Mouse (Mus musculus) C2C12 (cell line): ENCODE measurements at regions not wholly inside any gene's neighbourhood (a gene's known extent, or its start where the extent isn't known, plus 50 kb on each side); places are given as distances from the start of the nearest gene placed in this dataset.

ENCODE experiments used
- CEBPB ChIP-seq: IDR thresholded peaks from one replicate; pipeline ENCODE4 v1.6.1; 2011; ENCODE audit warnings: low read depth, mild to moderate bottlenecking, control low read depth, moderate library complexity
- CTCF ChIP-seq: IDR thresholded peaks from one replicate; pipeline ENCODE4 v1.5.1; 2011; ENCODE audit not compliant: control insufficient read depth, insufficient read depth, insufficient read length
- FOSL1 ChIP-seq: IDR thresholded peaks from one replicate; pipeline ENCODE4 v1.8.0; 2011; ENCODE audit warnings: mild to moderate bottlenecking, low read length; ENCODE audit not compliant: poor library complexity, insufficient read depth, severe bottlenecking
- USF1 ChIP-seq: IDR thresholded peaks from one replicate; pipeline ENCODE4 v1.6.1; 2011; ENCODE audit warnings: low read depth, mild to moderate bottlenecking, control low read depth, moderate library complexity

DNA sequence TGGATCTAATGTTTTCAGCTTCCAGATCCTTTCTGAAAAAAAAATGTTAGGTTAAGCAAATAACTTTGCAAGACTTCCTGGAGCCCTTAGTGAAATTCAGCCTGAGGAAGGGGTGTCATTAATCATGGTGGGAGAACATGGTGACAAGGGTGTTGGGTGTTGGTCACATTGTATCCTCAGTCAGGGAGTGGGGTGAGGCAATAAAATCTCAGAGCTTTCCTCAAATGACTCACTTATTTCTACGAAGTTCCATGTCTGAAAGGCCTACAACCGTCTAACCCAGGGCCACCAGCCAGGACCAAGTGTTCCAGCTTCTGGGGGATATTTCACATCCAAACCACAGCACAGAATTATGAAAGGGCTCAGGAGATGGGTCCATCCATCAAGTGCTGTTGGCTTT lies 117.7 kb upstream of the Nr2f2 start:
- TF ChIP-seq CTCF (no peak), CEBPB (no peak), FOSL1 (no peak), USF1 (no peak)
